Mouse (Mus musculus): ENCODE measurements around the gene Vsig8.

The Vsig8 gene

DNA sequence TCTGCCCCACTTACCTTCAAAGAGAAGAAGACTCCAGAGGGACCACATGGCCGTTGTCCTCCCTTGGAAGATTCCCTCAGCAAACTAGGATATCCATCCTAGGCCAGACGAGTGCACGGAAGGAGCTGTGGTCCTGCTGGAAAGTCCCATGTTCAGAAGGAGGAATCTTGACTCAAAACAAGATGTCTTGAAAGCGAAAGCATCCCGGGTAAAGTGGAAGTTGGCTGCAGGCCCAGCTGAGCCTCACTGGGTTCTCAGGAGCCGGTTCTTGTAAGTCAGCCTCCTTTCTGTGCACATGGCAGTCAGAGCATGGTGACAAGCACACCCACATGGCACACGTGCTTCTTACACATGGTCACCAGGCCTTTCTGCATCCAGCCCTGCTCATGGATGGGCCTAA is 34.6 kb downstream of the Vsig8 start, which contains the start of gene Slamf8:
Gene Slamf8, minus strand, starts transcription at position 184 of the 400 bp plus-strand sequence.
- no peak for DNase-seq (ENCODE audit: low spot score in 2 of 2)

GRCm38 (mm10) chr1:172593321-172593720 is 37.6 kb downstream of the Vsig8 start:
- peak in 1 of 2 experiments; percentile 34 for DNase-seq (ENCODE audit: low spot score in 2 of 2)

- no peak for DNase-seq (ENCODE audit: low spot score in 2 of 2)
These were observed 38.2 kb downstream of the Vsig8 start for GRCm38 (mm10) chr1:172593956-172594355.

DNA sequence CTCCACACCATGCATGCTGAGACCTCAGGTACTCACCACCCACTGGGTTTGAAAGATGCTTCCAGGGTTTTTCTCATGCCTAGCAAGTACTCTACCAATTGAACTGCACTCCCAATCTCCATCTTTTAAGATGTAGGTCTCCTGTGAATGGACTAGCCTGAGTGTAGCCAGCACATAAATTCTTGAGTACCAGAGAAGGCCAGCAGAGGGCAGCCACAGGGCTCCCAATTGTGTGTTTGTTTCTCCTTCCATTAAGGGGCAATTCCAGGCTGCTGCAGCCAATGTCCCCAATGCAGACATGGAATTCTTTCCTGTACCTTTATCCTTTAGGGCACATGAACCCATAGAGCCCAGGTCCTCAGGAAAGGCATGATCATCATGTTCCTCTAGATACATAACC is 38.8 kb downstream of the Vsig8 start:
- no peak for DNase-seq (ENCODE audit: low spot score in 2 of 2)

GRCm38 (mm10) chr1:172602326-172602725 is 46.6 kb downstream of the Vsig8 start, which contains the start of gene Fcrl6:
TSS of gene Fcrl6 (minus strand) at chr1:172602551.
- DNase-seq (ENCODE audit: low spot score in 2 of 2), result peak in 1 of 2 experiments; percentile 26

GRCm38 (mm10) chr1:172611304-172611703 is 55.6 kb downstream of the Vsig8 start:
- no peak for DNase-seq (ENCODE audit: low spot score in 2 of 2)

DNA sequence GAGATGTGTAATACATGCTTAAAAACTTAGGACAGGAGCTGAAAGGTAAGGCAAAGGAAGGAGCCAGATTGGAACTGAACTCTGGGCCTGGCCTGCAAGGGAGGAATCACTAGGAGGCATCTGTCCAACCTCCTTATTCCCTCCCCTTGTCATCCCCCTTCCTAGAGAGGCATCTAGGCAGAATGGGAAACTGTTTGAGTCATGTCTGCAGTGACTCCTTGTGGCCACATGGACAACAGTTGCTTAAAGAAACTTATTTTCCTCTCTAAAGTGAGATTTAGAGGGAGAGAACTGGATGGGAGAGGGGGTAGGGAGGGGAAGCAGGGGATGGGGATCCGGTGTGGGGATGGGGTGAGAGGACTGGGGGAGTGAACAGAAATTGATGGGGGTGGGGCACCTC is 57.0 kb downstream of the Vsig8 start:
- no peak for DNase-seq (ENCODE audit: low spot score in 2 of 2)
